Mouse (Mus musculus) right cerebral cortex, postnatal 25 days (tissue): ENCODE data around the gene Pea15a.
A peak's percentile ranks its signal among the peaks of the same experiment; 100 is the strongest.

Experiments used
- DNase-seq: peaks from one replicate; pipeline ENCODE4 v3.0.0; 2022

The Pea15a gene

DNA sequence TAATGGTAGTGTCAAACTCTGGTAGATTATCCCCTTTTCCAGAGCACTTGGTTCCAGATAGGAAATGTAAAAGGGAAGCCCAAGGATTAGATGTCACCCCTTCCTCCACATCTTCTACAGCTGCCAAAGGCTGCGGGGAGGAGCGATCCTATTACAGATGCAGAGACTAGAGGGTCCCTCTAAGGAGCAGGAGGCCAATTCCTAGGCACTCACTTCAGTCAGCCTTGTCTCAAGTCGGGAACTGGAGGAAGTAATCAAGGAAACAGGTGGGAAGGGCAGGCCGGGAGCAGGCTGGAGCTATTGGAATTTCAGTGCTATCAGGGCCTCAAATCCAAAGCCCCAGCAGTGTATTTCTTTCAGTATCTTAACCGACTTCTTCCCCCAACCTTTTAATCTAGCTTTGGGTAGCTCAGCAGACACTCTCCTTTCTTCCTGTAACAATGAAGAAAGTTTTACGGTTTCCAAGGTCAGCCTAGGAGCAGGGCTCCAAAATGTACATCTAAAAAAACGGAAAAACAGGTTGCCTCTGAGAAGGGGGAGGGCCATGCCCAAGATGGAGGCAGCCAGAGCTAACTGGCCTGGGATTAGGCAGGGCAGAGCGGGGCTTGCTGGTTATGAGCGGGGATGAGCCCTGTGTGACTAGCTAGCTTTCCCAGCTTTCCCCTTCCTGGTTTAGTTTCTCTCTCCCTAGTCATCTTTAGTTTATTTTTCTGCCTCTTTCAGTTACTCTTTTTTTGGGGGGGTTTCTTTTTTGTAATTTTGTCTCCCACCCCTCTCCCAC, 2.4 kb downstream of the Pea15a start:
- DNase-seq: no peak

DNA sequence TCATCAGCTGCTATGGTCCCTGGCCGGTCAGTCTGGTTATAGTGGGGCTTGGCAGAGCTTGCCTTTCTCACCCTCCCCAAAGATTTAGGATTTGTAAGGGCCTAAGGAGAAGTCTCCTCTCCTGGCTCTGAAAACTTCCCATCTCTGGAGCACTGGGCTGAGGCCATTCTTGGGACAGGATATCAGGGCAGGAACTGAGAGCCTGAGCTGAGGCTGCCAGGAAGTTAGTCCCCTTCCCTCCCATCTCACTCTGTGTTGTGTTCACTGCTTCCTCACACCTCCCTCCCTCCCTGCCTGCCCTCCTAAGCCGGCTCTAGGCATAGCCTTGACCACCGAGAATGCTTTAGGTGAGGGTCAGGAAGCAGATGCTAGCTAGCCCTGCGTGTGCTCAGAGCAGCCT, 3.0 kb downstream of the Pea15a start:
- no peak for DNase-seq

GRCm38 (mm10) chr1:172202894-172203522, 3.6 kb downstream of the Pea15a start:
- DNase-seq: no peak

GRCm38 (mm10) chr1:172201967-172202880, 4.4 kb downstream of the Pea15a start:
- peak; percentile 19 for DNase-seq

GRCm38 (mm10) chr1:172200871-172201447, 5.6 kb downstream of the Pea15a start:
- DNase-seq: peak; percentile 73

DNA sequence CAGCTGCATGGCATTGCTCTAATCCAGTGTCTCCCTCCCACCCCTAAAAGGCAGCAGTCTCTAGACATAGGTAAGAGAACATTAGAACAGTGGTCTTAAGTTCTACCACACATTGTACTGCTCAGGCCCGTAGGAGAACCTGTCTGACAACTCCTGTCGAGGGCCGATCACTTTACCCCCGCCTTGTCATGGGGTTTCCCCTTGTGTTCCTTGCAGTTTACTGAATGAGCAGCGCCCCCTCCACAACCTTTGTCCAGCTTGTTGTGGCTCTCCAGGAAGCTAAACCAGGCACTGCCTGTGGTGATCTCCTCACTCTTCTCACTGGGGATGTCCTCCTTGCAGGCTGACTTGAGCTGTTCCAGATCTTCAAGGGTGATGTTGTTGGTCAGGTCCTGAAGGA, 6.4 kb downstream of the Pea15a start:
- DNase-seq: no peak

GRCm38 (mm10) chr1:172198996-172199395, 7.6 kb downstream of the Pea15a start:
- DNase-seq: no peak

DNA sequence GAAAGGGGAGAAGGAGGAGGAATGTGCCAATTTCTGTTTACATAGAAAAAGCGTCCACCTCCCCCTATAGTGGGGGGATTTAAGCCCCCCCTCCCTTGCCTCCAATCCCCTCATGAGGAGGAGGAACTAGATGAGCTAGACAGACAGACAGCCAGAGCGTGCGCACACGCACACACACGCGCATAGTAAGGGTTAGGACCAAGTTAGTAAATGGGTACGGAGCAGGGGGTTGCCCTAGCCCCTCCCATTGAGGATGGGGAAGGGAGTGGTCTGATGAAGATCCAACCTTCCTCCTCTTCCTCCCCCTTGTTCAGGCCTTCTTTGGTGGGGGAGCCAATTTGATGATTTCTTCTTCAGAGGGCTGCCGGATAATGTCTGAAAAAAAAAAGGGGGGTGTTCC, 8.3 kb downstream of the Pea15a start:
- DNase-seq: no peak

DNA sequence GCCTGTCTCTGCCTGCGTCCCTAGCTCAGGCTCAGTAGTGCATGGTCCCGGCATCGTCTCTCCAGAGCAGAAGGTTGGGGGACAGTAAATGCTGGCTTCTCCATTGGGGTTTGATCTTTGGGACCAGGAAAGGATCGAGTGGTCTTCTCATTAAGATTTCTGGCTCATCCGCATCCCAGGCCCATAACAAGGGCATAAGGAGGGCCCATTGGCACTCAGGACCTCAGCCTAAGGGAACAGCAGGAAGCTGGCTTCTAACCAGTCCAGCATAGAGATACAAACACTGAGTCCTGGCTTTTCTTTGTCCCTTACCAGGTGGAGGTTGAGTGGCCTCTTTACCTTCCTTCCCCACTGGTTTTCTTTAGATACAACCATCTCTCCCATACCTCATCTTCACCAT, 8.8 kb downstream of the Pea15a start:
- DNase-seq: no peak

GRCm38 (mm10) chr1:172197146-172197545, 9.5 kb downstream of the Pea15a start:
- no peak for DNase-seq

- no peak for DNase-seq
These were observed 12.2 kb downstream of the Pea15a start for GRCm38 (mm10) chr1:172194435-172194834.

GRCm38 (mm10) chr1:172192217-172192616, 14.4 kb downstream of the Pea15a start:
- no peak for DNase-seq

DNA sequence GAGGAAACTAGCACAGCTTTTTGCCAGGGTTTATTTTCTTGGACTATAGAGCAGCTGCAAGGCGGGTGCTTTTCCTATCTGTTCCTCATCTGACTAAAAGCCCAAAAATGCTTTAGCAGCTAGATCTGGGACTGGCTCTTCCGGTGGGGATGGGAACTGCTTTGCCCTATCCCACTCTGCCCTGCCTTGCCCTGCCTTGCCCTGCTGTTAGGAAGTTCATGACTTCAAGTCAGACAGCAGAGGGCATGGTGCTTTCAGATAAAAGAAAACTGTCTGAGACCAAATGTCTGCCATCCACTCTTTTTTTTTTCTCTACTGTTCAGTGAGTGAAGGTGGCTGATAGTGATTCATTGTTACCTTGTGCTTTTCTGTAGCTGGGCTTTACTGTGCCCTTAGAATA, 15.0 kb downstream of the Pea15a start:
- DNase-seq: no peak

- DNase-seq: no peak
These were observed 17.7 kb downstream of the Pea15a start for GRCm38 (mm10) chr1:172188891-172189290.

- DNase-seq: no peak
These were observed 20.0 kb downstream of the Pea15a start for GRCm38 (mm10) chr1:172186401-172187289.

- DNase-seq: no peak
These were observed 22.7 kb downstream of the Pea15a start for GRCm38 (mm10) chr1:172183915-172184314.

GRCm38 (mm10) chr1:172183056-172183455, 23.5 kb downstream of the Pea15a start:
- DNase-seq: no peak

DNA sequence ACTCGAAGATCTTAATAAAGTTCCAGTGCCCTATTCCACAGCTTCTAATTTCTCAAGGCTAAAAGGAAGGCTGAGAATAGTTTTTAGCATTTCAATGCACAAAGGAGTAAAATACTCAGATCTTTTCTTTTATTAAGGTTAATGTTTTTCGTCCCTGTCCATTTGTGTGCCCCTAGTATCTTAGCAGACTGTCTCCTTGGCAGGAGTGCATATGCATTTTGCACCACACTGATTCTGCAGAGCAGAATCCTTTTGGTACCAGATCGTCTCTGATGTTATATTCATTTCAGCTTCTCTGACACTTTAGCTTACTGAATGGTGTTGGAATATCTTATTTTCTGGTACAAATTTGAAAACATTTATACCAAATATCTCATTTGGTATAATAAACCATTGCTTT, 24.8 kb downstream of the Pea15a start:
- no peak for DNase-seq

DNA sequence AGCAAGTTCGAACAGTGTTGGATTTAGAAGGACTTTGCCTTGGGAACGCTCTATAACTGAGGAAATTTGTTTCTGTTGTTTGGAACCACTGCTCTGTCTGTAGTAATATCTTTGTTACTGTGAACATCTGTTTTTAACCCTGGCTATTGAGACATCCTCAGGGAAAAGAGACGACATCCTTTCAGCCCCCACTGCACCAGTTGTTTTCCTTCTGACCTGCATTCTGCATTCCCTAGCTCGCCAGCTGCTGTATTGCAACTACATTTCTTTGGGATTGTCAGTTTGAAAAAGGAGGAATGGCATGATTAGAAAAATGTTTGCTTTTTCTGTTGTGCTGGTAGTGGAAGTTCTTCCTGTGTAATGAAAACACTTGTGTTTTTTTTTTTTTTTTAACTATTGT, 25.7 kb downstream of the Pea15a start:
- DNase-seq: no peak

DNA sequence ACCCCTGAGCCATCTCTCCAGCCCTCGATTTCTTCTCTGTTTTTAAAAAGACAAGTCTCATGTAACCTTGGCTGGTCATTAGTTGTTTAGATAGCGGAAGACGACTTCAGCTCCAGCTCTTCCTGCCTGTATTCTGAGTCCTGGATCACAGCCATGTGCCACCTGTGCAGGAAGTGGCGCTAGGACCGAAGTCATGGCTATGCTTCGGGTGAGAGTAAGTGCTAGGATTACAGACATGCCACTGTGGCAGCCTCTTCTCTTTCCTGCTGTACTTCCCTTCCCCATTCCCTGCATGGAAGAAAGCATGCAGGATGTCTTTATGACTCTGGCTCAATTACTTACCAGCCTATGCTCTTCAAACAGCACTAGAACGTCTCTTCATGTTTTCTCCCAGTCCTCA, 27.5 kb downstream of the Pea15a start:
- no peak for DNase-seq

DNA sequence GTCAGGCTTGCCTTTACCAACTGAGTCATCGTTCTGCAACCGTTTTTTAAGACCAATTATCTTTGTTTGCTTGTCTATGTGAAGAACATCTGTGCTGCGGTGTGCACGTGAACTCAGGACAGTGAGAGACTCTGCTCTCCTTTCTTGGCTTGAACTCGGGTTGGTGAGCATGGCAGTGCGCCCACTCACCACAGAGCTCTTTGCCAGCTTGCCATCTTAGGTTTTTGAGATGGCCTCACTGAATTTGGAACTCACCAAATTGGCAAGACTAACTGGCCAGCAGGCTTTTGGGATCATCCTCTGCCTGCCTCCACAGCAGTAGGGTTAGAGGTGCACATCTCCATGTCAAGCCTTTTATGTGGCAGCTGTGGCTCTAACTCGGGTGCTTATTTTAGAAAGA, 28.8 kb downstream of the Pea15a start:
- no peak for DNase-seq

GRCm38 (mm10) chr1:172173181-172173580, 33.4 kb downstream of the Pea15a start:
- no peak for DNase-seq
